Mouse (Mus musculus) forelimb bud, embryonic 11.5 days (tissue): ENCODE measurements around the gene Fam104a.
"Not testable (repeated sequence)": the region's sequence is repeated elsewhere in the genome, so short reads cannot be mapped to it uniquely, and the experiment has no call there.

ENCODE experiments used
- DNase-seq: peaks from one replicate; pipeline ENCODE4 v3.0.0-alpha.2; 2012; ENCODE audit warnings: low read depth, low spot score

Fam104a gene

DNA sequence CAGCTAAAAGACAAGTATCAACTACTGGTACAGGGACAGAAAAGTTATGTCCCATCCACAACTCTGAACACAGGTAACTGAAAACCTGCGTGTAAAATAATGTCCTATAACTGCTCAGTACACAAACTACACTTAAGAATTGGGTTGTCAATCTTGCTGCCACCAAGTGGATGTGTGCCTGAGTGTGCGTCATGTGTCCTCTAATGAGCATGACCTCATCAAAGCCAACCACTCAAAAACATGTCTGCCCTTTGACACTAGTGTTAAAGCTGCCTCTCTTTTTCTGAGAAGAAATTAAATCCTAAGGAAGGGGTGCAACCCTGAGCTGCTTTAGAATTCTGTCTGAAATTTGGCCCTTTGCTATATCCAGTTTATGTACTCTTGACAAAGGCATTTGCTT is 19.7 kb downstream of the Fam104a start:
- no peak for DNase-seq

DNA sequence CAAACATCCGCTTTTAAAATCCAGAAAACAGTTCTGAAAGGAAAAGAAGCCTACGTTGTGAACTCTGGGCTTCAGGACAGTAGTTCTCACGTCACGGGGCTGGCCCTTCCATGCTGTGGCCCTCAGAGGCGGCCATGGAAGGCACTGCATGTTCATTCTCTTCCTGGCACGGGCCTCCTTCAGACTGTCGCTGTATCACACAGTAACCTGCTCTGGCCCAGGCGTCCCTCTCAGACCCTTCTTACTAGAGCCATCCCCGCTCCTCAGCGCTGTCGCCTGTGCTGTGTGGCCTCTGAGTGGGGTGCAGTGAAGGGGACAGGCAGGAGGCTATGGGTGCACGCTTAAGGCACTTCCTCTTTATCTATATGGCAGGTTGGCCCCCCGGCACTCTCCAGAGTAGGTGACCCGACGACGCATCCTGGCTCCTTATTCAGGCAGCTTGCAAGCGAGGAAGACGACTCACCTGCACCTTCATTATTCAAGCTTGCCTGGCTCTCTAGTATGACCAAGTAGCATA is 22.1 kb downstream of the Fam104a start:
- no peak for DNase-seq

DNA sequence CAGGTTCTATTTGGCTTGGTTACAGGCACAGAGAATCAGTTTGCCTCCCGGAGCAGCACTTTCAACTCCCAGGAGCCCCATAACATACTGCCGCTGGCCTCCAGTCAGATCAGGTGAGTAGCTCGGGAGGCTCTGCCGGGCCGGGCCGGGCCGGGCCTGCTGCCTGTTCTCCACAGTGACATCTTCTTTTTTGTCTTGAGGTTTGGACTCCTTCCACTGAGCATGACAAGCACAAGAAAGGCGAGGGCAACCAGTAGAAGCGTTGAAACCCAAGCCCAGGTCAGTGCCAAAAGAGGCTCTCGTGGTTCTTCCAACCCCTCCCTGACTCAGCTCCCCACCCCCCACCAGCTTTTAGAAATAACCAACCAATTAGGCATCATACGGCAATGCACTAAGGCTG is 23.0 kb downstream of the Fam104a start:
- no peak for DNase-seq

DNA sequence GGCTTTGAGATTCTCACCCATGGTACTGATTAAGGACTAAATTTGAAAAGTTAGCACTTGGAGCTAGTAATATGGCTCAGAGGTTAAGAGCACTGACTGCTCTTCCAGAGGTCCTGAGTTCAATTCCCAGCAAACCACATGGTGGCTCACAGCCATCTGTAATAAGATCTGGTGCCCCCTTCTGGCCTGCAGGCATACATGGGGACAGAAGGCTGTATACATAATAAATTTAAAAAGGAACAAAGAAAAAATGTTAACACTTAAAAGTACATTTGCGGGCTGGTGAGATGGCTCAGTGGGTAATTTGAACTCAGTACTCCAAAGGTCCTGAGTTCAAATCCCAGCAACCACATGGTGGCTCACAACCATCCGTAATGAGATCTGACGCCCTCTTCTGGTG is 23.7 kb downstream of the Fam104a start:
- DNase-seq, result not testable (repeated sequence)

DNA sequence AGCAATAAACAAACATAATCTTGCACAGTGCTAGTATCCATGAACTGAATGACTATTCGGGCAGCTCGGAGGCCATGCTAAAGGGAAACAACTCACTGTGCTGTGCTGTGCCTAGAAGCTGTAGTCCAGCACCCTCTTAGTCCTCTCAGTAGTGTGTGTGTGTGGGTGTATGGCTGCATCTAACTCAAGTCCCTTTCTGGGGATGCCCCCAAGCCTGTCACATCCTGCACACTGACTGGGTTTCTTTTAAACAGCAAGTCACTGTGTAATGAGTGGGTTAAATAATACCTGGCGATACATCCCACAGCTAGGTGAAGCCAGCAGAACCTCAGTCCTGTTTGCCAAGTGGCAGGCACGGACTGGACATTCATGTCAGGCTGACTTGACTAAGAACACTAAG is 25.2 kb downstream of the Fam104a start:
- no peak for DNase-seq

DNA sequence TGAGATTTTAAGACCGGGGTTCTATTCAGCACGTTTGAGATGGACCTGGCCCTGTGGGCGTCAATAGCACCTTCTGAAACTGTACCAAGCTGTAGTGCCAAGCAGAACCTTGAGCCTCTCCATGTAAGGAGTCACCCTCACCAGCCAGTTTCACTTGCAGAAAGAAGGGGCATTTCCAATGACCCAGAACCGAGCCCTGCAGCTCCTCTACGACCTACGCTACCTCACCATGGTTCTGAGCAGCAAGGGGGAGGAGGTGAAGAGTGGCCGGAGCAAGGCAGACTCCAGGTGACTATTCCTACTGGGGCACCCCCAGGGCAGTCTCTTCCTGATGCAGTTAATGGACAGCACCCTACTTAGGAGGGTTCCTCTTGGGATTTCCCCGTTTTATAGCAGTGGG is 25.6 kb downstream of the Fam104a start:
- no peak for DNase-seq

DNA sequence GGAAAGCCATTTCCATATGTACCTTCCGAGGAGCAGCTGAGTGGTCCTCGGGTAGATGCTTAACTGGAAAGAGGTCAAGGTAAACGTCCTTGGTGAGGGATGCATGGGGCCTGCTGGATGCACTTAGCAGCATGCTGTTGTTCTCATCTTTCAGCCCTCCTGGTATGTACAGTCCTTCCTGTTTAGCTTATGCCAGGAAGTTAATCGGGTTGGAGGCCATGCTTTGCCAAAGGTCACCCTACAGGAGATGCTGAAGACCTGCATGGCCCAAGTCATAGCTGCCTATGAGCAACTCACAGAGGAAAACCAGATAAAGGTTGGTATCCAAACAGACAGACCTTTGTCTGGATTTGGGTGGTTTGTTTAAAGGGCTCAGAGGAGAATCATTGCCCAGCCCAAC is 26.7 kb downstream of the Fam104a start:
- no peak for DNase-seq

DNA sequence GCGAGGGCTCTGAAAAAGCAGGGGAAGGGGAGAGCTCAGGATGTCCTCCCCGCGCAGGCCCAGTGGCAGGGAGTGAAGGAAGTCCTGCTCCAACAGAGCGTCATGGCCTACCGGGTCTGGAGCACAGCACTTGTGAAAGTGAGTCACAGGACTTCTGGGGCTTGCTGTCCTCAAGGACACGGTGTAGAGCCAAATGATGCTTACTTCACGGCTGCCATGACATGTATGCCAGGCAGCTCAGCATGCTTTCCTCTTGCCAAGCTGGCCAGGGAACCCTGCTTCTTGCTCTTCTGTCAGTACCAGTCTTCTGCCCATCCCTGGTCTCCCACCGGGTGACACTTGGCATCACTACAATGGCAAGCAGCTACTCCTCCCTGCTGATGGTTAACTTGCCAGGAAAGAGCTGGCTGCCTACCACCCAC is 27.4 kb downstream of the Fam104a start:
- no peak for DNase-seq

DNA sequence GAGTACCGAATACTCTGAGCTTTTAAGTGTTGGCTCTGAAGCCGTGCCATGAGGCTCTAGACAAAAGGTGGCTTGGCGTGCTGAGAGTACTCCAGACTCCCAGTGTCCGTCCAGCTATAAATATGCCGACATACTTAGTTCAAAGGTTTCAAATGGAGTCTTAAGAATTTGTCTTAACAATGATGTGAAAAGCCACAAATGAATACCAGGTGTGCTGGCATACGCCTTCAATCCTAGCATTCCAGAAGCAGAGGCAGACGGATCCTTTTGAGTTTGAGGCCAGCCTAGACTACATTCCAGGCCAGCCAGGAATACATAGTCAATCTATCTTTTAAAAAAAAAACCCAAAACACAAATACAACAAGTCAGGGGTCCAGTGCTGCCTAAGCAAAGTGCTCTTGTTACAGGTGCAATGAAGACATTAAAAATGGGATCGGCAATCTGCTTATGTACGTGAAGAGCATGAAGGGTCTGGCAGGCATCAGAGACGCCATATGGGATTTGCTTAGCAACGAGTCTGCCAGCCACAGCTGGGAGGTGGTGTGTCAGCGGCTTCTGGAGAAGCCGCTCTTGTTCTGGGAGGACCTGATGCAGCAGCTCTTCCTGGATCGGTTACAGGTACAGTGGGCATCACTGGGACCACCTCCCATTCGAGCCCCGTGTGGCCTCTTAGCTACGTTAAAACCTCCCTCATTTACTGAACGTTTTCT is 29.2 kb downstream of the Fam104a start:
- DNase-seq, result peak; percentile 72

DNA sequence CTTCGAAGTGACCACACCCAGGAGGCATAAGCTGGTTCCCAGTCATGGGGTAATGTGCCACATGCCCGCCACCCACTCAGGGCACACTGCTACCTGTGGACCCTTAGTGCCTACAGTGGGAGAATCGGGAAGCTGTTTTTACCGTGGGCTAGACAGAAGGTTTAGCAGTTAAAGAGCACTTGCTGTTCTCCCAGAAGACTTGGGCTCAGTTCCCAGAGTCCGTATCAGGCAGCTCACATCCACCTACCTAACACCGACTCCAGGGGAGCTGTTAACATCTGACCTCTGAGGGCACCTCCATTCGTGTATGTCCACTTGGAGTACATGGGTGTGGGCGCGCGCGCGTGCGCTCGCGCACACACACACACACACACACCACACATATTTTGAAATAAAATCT is 29.9 kb downstream of the Fam104a start:
- DNase-seq, result no peak

DNA sequence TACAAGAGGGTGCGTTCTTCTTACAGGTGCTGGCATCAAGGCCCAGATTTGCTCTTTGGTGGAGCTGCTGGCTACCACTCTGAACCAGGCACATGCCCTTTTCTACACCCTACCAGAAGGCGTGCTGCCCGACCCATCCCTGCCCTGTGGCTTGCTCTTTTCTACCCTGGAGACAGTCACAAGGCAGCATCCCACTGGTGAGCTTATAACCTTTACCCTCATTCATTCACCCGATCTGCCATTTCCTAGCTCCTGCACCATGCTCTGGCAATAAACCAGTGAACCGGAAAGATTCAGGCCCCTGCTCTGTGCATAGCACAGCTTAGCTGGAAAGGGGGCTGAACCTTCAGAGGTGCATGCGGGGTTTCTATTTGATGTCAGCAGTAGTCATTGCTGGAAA is 31.4 kb downstream of the Fam104a start:
- no peak for DNase-seq

DNA sequence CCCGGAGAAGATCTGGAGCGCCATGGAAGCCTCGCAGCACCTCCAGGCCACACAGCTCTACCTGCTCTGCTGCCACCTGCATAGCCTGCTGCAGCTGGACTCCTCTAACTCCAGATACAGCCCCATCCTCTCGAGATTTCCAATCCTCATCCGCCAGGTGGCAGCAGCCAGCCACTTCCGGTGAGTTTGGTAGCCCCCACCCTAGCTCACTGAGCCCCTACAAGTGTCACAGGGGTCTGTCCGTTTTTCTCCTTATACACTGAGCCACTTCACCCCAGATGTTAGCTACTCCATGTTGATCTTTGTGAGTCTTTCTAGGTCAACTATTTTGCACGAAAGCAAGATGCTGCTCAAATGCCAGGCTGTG is 32.1 kb downstream of the Fam104a start:
- peak; percentile 43 for DNase-seq

DNA sequence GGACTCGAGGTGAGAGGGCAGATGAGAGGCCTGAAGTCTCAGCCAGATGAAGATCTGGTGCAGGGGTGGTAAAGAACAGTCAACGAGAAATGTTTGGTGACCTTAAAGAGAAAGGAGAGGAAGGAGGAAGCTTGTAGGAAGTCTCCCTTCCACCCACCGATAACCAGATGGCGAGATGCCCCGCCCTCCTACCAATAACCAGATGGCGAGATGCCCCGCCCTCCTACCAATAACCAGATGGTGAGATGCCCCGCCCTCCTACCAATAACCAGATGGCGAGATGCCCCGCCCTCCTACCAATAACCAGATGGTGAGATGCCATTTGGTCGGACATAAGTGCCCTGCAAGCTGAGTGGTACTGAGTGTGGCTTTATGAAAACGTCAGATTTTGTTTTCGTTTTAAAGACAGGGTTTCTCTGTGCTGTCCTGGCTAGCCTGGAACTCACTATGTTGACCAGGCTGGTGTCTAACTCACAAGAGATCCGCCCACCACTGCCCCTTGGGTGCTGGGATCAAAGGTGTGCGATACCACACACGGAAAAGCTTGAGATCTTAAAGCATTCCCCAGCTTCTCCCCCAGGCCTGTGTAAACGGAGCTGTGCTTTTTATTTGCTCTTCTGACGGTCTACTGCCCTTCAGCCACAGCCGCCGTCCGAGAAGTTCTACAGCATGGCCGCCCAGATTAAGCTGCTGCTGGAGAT is 32.6 kb downstream of the Fam104a start:
- DNase-seq, result no peak

DNA sequence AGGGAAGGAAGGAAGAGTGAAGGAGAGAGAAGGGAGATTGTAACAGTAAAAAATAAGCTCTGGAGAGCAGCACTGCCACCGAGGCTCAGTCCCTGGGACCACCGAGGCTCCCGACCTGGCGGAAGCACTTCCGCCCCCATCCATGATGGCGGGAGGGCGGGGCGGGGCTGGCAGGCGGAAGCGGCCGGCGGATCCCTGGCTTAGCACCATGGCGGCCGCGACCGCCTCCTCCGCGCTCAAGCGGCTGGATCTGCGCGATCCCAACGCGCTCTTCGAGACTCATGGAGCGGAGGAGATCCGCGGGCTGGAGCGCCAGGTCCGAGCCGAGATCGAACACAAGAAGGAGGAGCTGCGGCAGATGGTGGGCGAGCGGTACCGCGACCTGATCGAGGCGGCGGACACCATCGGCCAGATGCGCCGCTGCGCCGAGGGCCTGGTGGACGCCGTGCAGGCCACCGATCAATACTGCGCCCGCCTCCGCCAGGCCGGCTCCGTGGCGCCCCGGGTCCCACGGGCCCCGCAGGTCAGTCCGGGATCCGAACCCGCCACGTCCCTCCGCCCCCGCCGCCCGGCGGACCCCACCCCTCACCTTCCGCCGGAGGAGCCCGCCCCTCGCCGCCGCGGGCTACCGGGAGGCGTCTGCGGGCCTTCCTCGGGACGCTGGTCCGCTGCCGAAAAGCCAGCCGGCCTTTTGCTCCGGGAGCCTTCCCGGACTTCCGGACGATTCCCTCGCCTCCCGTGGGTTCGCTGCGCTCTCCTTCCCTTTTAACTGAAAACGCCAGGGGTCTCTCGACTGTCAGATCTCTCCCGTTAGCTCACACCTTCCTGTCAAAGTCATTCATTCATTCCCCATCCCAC is 34.4 kb downstream of the Fam104a start, which contains the start of gene Slc39a11:
Slc39a11 (minus strand) TSS at position 727 of the 858 bp plus-strand sequence.
- DNase-seq, result peak; percentile 62

DNA sequence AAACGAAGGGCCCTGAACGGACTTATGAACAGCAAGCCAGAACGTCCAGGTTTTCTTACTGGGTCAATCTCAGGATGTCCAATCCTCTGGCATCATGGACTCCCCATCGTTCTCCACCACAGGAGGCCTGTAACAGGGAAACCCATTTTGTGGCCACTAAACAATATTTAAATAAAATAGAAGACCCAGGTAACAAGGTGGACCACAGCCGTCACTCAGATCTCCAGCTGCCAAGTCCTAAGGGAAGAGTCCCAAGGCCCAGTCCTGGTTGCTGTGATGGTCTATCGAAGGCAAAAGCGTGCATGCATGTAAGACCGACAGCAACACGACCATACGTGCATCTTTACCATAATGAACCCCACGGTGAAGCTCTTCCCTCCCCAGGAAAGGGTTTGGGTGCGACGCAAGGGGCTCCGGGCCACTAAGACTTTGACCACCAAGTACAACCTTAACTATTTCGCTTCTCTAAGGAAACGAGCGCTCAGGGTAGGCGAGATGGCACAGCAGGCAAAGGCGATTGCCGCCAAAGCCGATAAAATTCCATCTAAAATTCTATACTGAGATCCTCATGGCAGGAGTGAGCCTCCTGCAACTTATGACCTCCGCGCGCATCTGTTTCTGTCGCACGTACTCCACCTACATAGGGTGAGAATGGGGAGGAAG is 35.1 kb downstream of the Fam104a start, which contains the start of gene Cog1:
Cog1 (plus strand) TSS at position 480 of the 663 bp plus-strand sequence.
- DNase-seq, result no peak

DNA sequence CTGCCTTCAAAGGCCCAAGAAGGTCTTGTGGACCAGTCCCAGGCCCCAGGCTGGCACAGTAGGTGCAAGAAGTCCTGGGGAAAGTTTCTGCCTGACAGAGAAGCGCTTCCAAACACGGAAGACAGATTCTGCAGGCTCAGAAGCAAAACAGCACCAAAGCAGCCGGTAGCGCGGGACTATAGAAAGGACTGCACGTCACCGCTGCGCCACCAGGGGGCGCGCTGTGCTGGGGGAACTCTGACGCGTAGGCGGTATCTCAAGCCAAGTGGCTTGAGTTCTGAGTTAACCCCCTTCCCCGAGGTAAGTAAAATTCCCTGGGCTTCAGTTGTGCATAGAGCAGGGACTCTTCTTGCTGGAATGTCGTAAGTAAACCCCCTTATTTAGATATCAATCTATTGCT is 35.8 kb downstream of the Fam104a start:
- peak; percentile 85 for DNase-seq

DNA sequence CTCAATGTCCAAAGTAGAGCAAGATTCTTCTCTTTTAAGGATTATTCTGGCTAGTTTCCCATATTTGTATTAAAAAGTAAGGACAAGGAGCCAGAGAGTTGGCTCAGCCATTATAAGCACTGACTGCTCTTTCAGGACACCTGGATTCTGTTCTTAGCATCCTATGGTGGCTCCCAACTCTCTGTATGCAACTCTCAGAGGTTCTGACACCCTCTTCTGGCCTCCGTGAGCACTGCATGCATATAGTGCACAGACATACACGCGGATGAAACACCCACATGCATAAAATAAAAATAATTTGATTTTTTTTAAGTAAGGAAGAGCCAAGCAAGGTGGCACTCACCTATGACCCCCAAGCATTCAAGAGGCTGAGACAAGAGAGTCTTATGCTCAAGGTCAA is 38.8 kb downstream of the Fam104a start:
- DNase-seq, result no peak

DNA sequence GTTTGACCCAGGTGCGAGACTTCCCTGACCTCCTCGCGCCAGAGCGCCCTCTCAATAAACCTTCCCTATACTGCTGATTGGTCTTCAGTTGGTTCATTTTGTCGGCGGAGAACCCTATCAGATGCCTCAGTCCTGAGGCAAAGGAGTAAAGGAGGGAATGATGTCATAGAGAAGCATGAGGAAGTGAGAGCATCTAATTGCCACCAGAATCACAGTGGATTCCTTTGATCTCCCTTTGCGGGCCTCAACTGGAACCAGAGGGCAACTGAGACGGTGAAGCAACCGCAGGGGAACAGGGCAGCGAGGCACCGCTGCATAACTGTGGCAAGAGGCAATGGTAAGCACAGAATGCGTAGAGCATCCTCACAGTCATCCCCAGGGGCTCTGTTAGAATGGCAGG is 45.3 kb downstream of the Fam104a start:
- DNase-seq, result no peak

DNA sequence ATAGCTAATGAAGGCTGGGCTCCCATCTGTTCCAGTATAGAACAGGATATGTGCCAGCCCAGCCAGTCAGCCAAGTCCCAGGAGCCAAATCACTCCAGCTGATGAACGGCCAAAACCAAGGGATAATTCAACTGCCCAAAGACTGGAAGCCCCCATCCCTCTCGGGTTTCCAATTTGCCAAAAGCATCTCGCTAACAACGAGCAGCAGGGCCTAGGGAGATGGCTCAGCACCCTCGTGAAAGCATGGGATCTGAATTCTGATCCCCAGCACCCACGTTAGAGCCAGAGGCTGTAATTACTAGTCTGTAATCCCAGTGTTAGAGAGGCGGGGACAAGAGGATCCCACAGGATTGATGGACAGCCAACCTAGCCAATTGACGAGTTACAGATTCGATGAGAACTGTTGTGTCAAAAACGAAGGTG is 49.2 kb downstream of the Fam104a start:
- DNase-seq, result no peak

DNA sequence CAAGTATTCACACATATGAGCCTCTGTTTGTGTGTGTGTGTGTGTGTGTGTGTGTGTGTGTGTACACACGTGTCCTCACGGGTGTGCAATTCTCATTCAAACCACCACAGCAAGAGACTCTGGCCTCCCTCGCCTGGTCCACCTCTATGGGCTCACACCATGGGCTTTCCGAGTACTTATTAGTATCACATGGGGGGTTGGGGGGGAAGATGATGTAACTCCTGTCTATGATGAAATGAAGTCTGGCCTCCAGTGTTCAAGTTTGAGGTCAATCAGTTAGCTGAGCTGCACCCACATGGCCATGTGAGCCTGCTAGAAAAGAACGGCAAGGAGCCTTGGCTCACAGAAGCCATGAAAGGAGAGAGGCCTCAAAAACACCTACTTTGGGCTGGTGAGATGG is 50.6 kb downstream of the Fam104a start:
- DNase-seq, result no peak

DNA sequence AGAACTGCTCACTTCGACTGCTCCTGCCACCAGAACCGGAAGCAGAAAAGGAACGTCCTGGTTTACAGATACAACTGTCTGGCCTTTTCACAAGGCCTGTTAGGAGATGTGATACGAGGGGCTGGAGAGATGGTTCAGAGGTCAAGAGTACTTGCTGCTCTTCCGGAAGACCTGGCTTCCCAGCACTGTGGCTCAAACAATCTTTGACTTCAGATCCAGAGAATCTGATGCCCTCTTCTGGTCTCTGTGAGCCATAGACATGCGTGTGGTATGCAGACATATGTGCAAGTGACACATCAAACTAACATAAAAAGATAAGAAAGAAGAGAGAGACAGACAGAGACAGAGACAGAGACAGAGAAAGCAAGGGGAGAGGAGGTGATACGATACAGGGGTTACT is 51.7 kb downstream of the Fam104a start:
- DNase-seq, result no peak

DNA sequence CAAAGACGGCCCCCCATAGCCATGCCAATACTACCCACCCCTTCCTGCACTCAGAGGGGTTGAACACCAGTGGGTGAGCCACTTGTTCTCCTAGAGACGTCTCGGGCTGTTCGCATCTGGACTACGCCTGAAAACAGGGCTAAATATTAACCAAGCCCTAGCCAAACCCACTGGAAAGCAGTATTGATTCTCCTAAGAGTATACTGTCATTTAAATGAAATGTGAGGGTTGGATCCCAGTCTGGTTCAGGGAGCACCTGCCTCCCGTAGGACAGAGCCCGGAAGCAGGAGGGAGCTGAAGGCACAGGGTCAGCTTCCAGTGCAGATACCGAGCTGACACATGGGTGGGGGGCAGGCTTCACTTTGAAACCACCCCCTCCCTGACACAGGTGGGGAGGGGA is 52.1 kb downstream of the Fam104a start:
- DNase-seq, result no peak
